Mouse (Mus musculus) lung, postnatal 0 days (tissue): Measurements from ENCODE around the gene Myzap. TPM values are rescaled to one million over a fixed set of nuclear protein-coding genes. Genes with fewer than 3 reads are reported as not detected.

ENCODE experiments used
- ATAC-seq: fragments of 200-750 bp; cut with Nextera tagmentation; 2 replicates; pipeline ENCODE4 v1.8.0; 2017; ENCODE audit warnings: moderate library complexity
- DNase-seq: peaks from one replicate; pipeline ENCODE4 v3.0.0-alpha.2; 2016; ENCODE audit warnings: low spot score
- H3K27ac ChIP-seq: fragments of 300-500 bp; sonication (generic); 2 replicates; pipeline ENCODE4 v1.5.1; 2014; ENCODE audit warnings: antibody characterized with exemption, mild to moderate bottlenecking, low read length, mixed read lengths
- H3K27me3 ChIP-seq: fragments of 300-500 bp; sonication (generic); replicated peaks from 2 replicates; pipeline ENCODE4 v1.6.1; 2014; ENCODE audit warnings: low read length, mixed read lengths; ENCODE audit not compliant: insufficient read depth
- H3K36me3 ChIP-seq: fragments of 300-500 bp; sonication (generic); 2 replicates; pipeline ENCODE4 v1.6.1; 2014; ENCODE audit warnings: low read length, mixed read lengths; ENCODE audit not compliant: insufficient read depth
- H3K4me1 ChIP-seq: fragments of 300-500 bp; sonication (generic); 2 replicates; pipeline ENCODE4 v1.6.1; 2014; ENCODE audit warnings: antibody characterized with exemption, low read depth, low read length, mixed read lengths; ENCODE audit not compliant: insufficient read depth
- H3K4me2 ChIP-seq: fragments of 300-500 bp; sonication (generic); replicated peaks from 2 replicates; pipeline ENCODE4 v1.6.1; 2014; ENCODE audit warnings: low read depth, mild to moderate bottlenecking, low read length, moderate library complexity, mixed read lengths
- H3K4me3 ChIP-seq: fragments of 300-500 bp; sonication (generic); 2 replicates; pipeline ENCODE4 v1.5.1; 2014; ENCODE audit warnings: low read depth, low read length
- H3K9ac ChIP-seq: fragments of 300-500 bp; sonication (generic); replicated peaks from 2 replicates; pipeline ENCODE4 v1.6.1; 2014; ENCODE audit warnings: low read depth, mild to moderate bottlenecking
- H3K9me3 ChIP-seq: fragments of 300-500 bp; sonication (generic); 2 replicates; pipeline ENCODE4 v1.6.1; 2016; ENCODE audit warnings: low read length, mixed read lengths
- CTCF ChIP-seq: IDR thresholded peaks from 2 replicates; pipeline ENCODE4 v1.5.1; 2016; ENCODE audit warnings: antibody characterized with exemption, mild to moderate bottlenecking
- EP300 ChIP-seq: IDR thresholded peaks from 2 replicates; pipeline ENCODE4 v1.6.1; 2016; ENCODE audit warnings: antibody characterized with exemption, mild to moderate bottlenecking, control low read depth
- WGBS: fragments of 180-500 bp; shearing (Covaris S2); extraction: QIAGEN DNeasy Blood & Tissue Kit; methylation state at CpG from one replicate; pipeline ENCODE4 v1.1.7; 2014; 5-methylcytosine and 5-hydroxymethylcytosine counted together
- polyA plus RNA-seq: library from polyadenylated mRNA; unstranded; fragments of >200 nt; fragmentation: Nextera tagmentation; extraction: Ambion mirVana; gene quantifications from 2 replicates; pipeline ENCODE4 v1.2.1, GENCODE M21; 2015

Myzap gene
- polyA plus RNA-seq, 1 experiment from 2014 or later: 126 TPM

DNA sequence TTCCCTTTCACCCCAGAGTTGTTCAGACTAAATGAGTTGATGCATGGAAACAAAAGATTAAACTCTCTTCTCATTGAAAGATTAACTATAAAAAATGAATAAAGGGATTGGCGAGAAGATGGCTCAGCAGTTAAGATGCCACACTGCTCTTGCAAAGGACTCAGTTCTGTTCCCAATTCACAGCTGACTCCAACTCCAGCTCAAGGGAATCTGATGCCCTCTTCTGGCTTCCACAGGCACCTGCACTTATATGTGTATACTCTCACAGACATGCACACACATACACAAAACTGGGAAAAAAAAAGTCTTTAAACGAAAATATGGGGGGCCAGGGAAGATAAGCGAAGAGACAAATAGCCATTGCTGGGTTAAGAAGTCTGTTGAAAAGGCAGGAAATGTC is 115.6 kb downstream of the Myzap start:
- WGBS: 95% methylated on average over 3 of the region's 3 CpGs
- H3K9ac ChIP-seq: no peak overlapping the region
- no peak overlapping the region for H3K27ac ChIP-seq
- H3K9me3 ChIP-seq: no peaks in the 10 kb centered on the region
- no peak for DNase-seq
- H3K27me3 ChIP-seq: no peaks in the 10 kb centered on the region
- H3K4me2 ChIP-seq: no peak overlapping the region
- no peak overlapping the region for H3K4me3 ChIP-seq
- H3K4me1 ChIP-seq: no peaks in the 10 kb centered on the region
- TF ChIP-seq CTCF (0 out of 2 replicates have a peak, but pooled peaks have one; percentile 6), EP300 (no peak)
- ATAC-seq: no peak
- peaks cover 48% of the 10 kb centered on the region for H3K36me3 ChIP-seq

- Histone ChIP-seq H3K4me3 (no peak overlapping the region), H3K4me1 (no peaks in the 10 kb centered on the region), H3K36me3 (peaks cover 37% of the 10 kb centered on the region), H3K9ac (no peak overlapping the region), H3K27me3 (no peaks in the 10 kb centered on the region), H3K4me2 (no peak overlapping the region), H3K9me3 (no peaks in the 10 kb centered on the region), H3K27ac (no peak overlapping the region)
- TF ChIP-seq EP300 (no peak), CTCF (no peak)
- ATAC-seq (no peak), DNase-seq (no peak)
- WGBS: 86% methylated on average over 3 of the region's 4 CpGs
Observed at GRCm38 (mm10) chr9:71475536-71475935, 116.6 kb downstream of the Myzap start.

DNA sequence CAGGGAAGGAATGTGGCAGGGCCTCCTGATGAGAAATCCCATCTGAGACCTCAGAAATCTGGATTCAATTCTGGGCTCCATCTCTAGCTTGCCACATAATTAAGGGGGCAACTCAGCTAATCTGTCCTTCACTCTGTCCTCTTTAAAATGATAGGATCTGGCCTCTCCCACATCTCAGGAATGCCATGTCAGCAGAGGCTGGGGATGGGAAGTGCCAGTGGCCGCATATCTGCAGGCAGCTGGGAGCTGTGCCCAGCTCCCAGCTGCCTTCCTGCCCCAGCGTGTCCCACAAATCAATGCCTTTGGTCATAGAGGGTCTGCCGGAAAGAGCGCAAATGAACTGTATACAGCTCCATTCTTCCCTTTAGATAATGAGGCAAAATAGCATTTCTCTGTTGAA is 124.7 kb downstream of the Myzap start:
- WGBS: 39% methylated on average over 4 of the region's 4 CpGs
- no peak overlapping the region for H3K4me3 ChIP-seq
- H3K4me2 ChIP-seq: no peak overlapping the region
- no peaks in the 10 kb centered on the region for H3K36me3 ChIP-seq
- H3K27me3 ChIP-seq: no peaks in the 10 kb centered on the region
- H3K27ac ChIP-seq: no peak overlapping the region
- ATAC-seq (peak; percentile 38; the same call in 1 of the 2 replicates), DNase-seq (no peak)
- H3K9ac ChIP-seq: no peak overlapping the region
- H3K9me3 ChIP-seq: no peaks in the 10 kb centered on the region
- TF ChIP-seq CTCF (no peak), EP300 (no peak)
- H3K4me1 ChIP-seq: no peaks in the 10 kb centered on the region

DNA sequence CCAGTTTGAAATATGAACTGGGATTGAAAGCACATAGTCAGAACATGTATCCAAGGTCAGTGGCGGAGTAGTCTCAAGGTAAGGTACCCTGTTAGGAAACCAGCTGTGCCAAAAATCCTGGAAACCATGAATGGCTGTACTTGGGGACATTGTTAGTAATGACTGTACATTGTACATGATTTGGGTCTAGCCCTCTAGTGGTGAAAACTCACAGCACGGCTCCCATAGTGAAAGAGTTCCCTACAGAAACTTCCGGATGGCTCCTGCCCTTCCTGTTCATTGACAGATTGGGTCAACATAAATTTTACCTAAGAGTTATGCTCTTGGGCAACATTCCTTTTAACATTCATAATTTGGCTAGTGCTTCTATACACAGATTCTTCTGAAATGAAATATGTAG is 126.0 kb downstream of the Myzap start:
- Histone ChIP-seq H3K4me2 (no peak overlapping the region), H3K27ac (no peak overlapping the region), H3K36me3 (no peaks in the 10 kb centered on the region), H3K9me3 (no peaks in the 10 kb centered on the region), H3K4me3 (no peak overlapping the region), H3K4me1 (no peaks in the 10 kb centered on the region), H3K9ac (no peak overlapping the region), H3K27me3 (no peaks in the 10 kb centered on the region)
- ATAC-seq (no peak), DNase-seq (peak; percentile 42)
- peak; percentile 70 for TF ChIP-seq CTCF
- TF ChIP-seq EP300: no peak
- 63% methylated on average over 3 of the region's 3 CpGs for WGBS

DNA sequence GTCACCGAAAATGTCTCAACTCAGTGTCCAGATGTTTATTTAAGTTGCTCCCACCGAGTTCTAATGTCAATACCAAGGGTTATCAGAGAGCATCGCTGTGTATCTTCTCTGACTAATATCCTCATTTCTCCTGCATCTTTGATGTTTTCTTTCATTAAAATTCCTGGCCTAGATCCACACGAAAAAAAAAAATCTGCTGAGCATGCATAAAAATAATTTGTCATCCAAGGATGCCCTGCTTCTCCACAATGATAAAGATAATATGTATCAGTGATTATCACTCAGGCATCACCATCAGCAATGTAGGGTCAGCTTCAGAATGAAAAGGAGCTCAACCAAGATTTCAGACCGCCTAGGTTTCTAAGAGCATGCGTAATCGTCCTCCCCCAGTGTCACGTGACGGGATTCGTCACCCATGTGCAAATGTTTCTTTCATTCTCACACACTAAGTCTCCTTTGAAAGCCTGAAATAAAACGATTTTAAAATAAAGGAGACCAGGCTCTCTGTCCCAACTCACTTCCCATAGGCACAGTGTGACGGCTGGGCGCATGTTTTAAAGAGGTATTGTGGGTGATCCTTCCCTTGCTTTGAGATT is 129.0 kb downstream of the Myzap start:
- TF ChIP-seq EP300 (no peak), CTCF (no peak)
- Histone ChIP-seq H3K9ac (no peak overlapping the region), H3K36me3 (no peaks in the 10 kb centered on the region), H3K4me2 (no peak overlapping the region), H3K27me3 (no peaks in the 10 kb centered on the region), H3K27ac (no peak overlapping the region), H3K4me1 (no peaks in the 10 kb centered on the region), H3K9me3 (no peaks in the 10 kb centered on the region), H3K4me3 (no peak overlapping the region)
- DNase-seq: no peak
- no peak for ATAC-seq
- 37% methylated on average over 13 of the region's 13 CpGs for WGBS

- Histone ChIP-seq H3K4me1 (no peaks in the 10 kb centered on the region), H3K27me3 (no peaks in the 10 kb centered on the region), H3K4me3 (no peak overlapping the region), H3K4me2 (no peak overlapping the region), H3K9ac (no peak overlapping the region), H3K27ac (no peak overlapping the region), H3K36me3 (no peaks in the 10 kb centered on the region), H3K9me3 (no peaks in the 10 kb centered on the region)
- DNase-seq (no peak), ATAC-seq (no peak)
- TF ChIP-seq CTCF: no peak
- TF ChIP-seq EP300: no peak
- 73% methylated on average over 4 of the region's 4 CpGs for WGBS
Observed at GRCm38 (mm10) chr9:71456738-71457137, 135.4 kb downstream of the Myzap start.

Other genes with a start within 250 kb of the Myzap start
- gene Polr2m, start 106.4 kb downstream of the Myzap start, polyA plus RNA-seq: 159 and 173 TPM in 2 replicates
- gene Cgnl1, start 179.2 kb upstream of the Myzap start, polyA plus RNA-seq: 26.1 and 28.5 TPM in 2 replicates